ENCODE assay signal across 8 mouse cellular contexts in genomic region chr7:92740411-92741115, GRCm38 (mm10). TPM values are rescaled to one million over a fixed set of nuclear protein-coding genes. Genes with fewer than 3 reads are reported as not detected.
DNase-seq lines count a peak whose midpoint lies in the region; ATAC-seq and TF ChIP-seq lines count a peak whose summit lies in the region.

No protein-coding gene starts in this region.

- H3K9me3 ChIP-seq in forebrain, embryonic 10.5 days = no peaks in the 10 kb centered on the region
- H3K9me3 ChIP-seq in limb, embryonic 13.5 days = no peaks in the 10 kb centered on the region

- no peaks in the 10 kb centered on the region for H3K27me3 ChIP-seq in cerebellum, adult 2 months (ENCODE audit: control insufficient read depth, insufficient read depth, low read length)
- no peaks in the 10 kb centered on the region for H3K27me3 ChIP-seq in C2C12 (ENCODE audit: control insufficient read depth, insufficient read depth, insufficient read length)
- H3K27me3 ChIP-seq in forebrain, embryonic 10.5 days (ENCODE audit: poor library complexity, severe bottlenecking) = peaks cover 16% of the 10 kb centered on the region; the same call in 1 of the 2 replicates
- no peaks in the 10 kb centered on the region for H3K27me3 ChIP-seq in limb, embryonic 13.5 days
- H3K27me3 ChIP-seq in splenic B cell, adult 2 months (ENCODE audit: control insufficient read depth, insufficient read depth, low read length, poor library complexity, severe bottlenecking) = no peaks in the 10 kb centered on the region

- peak overlapping the region; percentile 81 for H3K4me3 ChIP-seq in cerebellum, adult 2 months (replicated peaks; ENCODE audit: insufficient read depth, low read depth, low read length)
- peak overlapping the region; percentile 71 for H3K4me3 ChIP-seq in C2C12 (ENCODE audit: insufficient read depth, poor library complexity, severe bottlenecking)
- peak overlapping the region; percentile 89 for H3K4me3 ChIP-seq in forebrain, embryonic 10.5 days
- peak overlapping the region; percentile 68 for H3K4me3 ChIP-seq in limb, embryonic 13.5 days

- no peak for TF ChIP-seq CTCF in cerebellum, adult 2 months (IDR thresholded peaks at IDR 0.05; ENCODE audit: borderline replicate concordance, insufficient read depth, low read depth, low read length)
- TF ChIP-seq CTCF in C2C12 (IDR thresholded peaks at IDR 0.05; ENCODE audit: control insufficient read depth, insufficient read depth, insufficient read length) = no peak

- 0 out of 2 replicates have a peak, but pooled peaks have one; percentile 11 for TF ChIP-seq POLR2A in cerebellum, adult 2 months (IDR thresholded peaks at IDR 0.05; ENCODE audit: borderline replicate concordance, insufficient read depth, low read length)

- H3K4me2 ChIP-seq in limb, embryonic 13.5 days (replicated peaks) = peak overlapping the region; percentile 74

- H3K4me1 ChIP-seq in cerebellum, adult 2 months (ENCODE audit: control insufficient read depth, insufficient read depth, low read length) = no peaks in the 10 kb centered on the region; the same call in 1 of the 2 replicates
- peaks cover 50% of the 10 kb centered on the region for H3K4me1 ChIP-seq in forebrain, embryonic 10.5 days
- peaks cover 38% of the 10 kb centered on the region for H3K4me1 ChIP-seq in limb, embryonic 13.5 days

- H3K36me3 ChIP-seq in C2C12 (ENCODE audit: control insufficient read depth, insufficient read depth) = peaks cover 31% of the 10 kb centered on the region
- peaks cover 42% of the 10 kb centered on the region for H3K36me3 ChIP-seq in forebrain, embryonic 10.5 days (replicated peaks)
- peaks cover 20% of the 10 kb centered on the region for H3K36me3 ChIP-seq in limb, embryonic 13.5 days
- H3K36me3 ChIP-seq in splenic B cell, adult 2 months (ENCODE audit: control insufficient read depth, insufficient read depth, low read length, poor library complexity, severe bottlenecking) = peaks cover 4% of the 10 kb centered on the region; the same call in 1 of the 2 replicates

- DNase-seq in cerebellum, adult 2 months = no peak
- no peak for DNase-seq in cerebellum, adult 11 months
- DNase-seq in forebrain, embryonic 10.5 days (ENCODE audit: extremely low spot score, low spot score) = no peak
- DNase-seq in splenic B cell, adult 2 months (ENCODE audit: low read depth, low spot score) = peak; percentile 23
- no peak for DNase-seq in cerebellum, adult 11-12 months

- no peak for ATAC-seq in limb, embryonic 13.5 days (ENCODE audit: low FRiP score, low read depth)
- no peak for ATAC-seq in CD4-positive, CD25-positive, alpha-beta regulatory T cell, adult 4 months

- peaks cover 35% of the 10 kb centered on the region for H3K79me2 ChIP-seq in C2C12 (ENCODE audit: control insufficient read depth, insufficient read depth)

- H3K79me3 ChIP-seq in C2C12 (ENCODE audit: low read depth) = peaks cover 24% of the 10 kb centered on the region

- under 1% methylated on average over 23 of the region's 23 CpGs for WGBS in cerebellum, adult 2 months
- 5% methylated on average over 23 of the region's 23 CpGs for WGBS in forebrain, embryonic 10.5 days
- WGBS in limb, embryonic 13.5 days = 3% methylated on average over 23 of the region's 23 CpGs

- H3K9ac ChIP-seq in limb, embryonic 13.5 days = peak overlapping the region; percentile 90

- peak overlapping the region; percentile 79 for H3K27ac ChIP-seq in cerebellum, adult 2 months (ENCODE audit: insufficient read depth, low read length)
- peak overlapping the region; percentile 99 for H3K27ac ChIP-seq in forebrain, embryonic 10.5 days
- peak overlapping the region; percentile 93 for H3K27ac ChIP-seq in limb, embryonic 13.5 days

- H3ac ChIP-seq in C2C12 (ENCODE audit: control insufficient read depth, insufficient read length, low read depth) = peak overlapping the region; percentile 89

TF ChIP-seq in C2C12, 6 proteins besides CTCF, POLR2A, EP300 and RAD21:
- TF ChIP-seq FOSL1 (IDR thresholded peaks at IDR 0.05; ENCODE audit: insufficient read depth, low read length, poor library complexity, severe bottlenecking) (no peak), USF1 (IDR thresholded peaks at IDR 0.05; ENCODE audit: low read depth) (no peak), MYOD1 (IDR thresholded peaks at IDR 0.05; ENCODE audit: control insufficient read depth, insufficient read length, low read depth) (no peak), MAX (IDR thresholded peaks at IDR 0.05) (no peak), MYOG (IDR thresholded peaks at IDR 0.05; ENCODE audit: control insufficient read depth, extremely low read depth, insufficient read length) (no peak), CEBPB (IDR thresholded peaks at IDR 0.05; ENCODE audit: low read depth) (no peak)

RNA-seq across cellular contexts. Expression of gene Rab30, which starts 0.8 kb away (rescaled TPM):
- 20.8 and 23.0 TPM in 2 replicates for polyA plus RNA-seq in cerebellum, adult 2 months (2012; rRNA removed)
- polyA plus RNA-seq in C2C12 (2012; fragmentation: generic; extraction: Trizol) = 2.0 TPM
- 12.2 and 15.6 TPM in 2 replicates for polyA plus RNA-seq in forebrain, embryonic 10.5 days (2016; fragmentation: Nextera tagmentation; extraction: Ambion mirVana)
- polyA plus RNA-seq in limb, embryonic 13.5 days (2015; fragmentation: Nextera tagmentation; extraction: Ambion mirVana) = 19.6 and 22.9 TPM in 2 replicates
- polyA plus RNA-seq in CD4-positive, CD25-positive, alpha-beta regulatory T cell, adult 4 months (2017; shearing (Covaris generic)) = under 1 TPM in 1 of 2 experiments, not detected in 1; 0.60 TPM
